Mouse (Mus musculus) heart, embryonic 10.5 days (tissue): Measurements from ENCODE around the gene Rab30. TPM values are rescaled to one million over a fixed set of nuclear protein-coding genes. Genes with fewer than 3 reads are reported as not detected.

Experiments
- DNase-seq: peaks from one replicate; pipeline ENCODE4 v3.0.0-alpha.2; 2017; ENCODE audit warnings: low spot score
- H3K27ac ChIP-seq: fragments of 300-500 bp; sonication (generic); 2 replicates; pipeline ENCODE4 v1.5.1; 2016; ENCODE audit warnings: mild to moderate bottlenecking
- H3K27me3 ChIP-seq: fragments of 300-500 bp; sonication (generic); 2 replicates; pipeline ENCODE4 v1.6.1; 2016; ENCODE audit warnings: mild to moderate bottlenecking; ENCODE audit not compliant: poor library complexity, insufficient read depth, severe bottlenecking
- H3K36me3 ChIP-seq: fragments of 300-500 bp; sonication (generic); 2 replicates; pipeline ENCODE4 v1.6.1; 2016; ENCODE audit warnings: mild to moderate bottlenecking, moderate library complexity
- H3K4me1 ChIP-seq: fragments of 300-500 bp; sonication (generic); 2 replicates; pipeline ENCODE4 v1.6.1; 2016; ENCODE audit warnings: mild to moderate bottlenecking
- H3K4me3 ChIP-seq: fragments of 300-500 bp; sonication (generic); 2 replicates; pipeline ENCODE4 v1.5.1; 2016; ENCODE audit warnings: mild to moderate bottlenecking, moderate library complexity
- H3K9me3 ChIP-seq: fragments of 300-500 bp; sonication (generic); 2 replicates; pipeline ENCODE4 v1.6.1; 2016; ENCODE audit warnings: mild to moderate bottlenecking, moderate library complexity
- WGBS: fragments of 180-500 bp; shearing (Covaris S2); methylation state at CpG from one replicate; pipeline ENCODE4 v1.1.7; 2016; 5-methylcytosine and 5-hydroxymethylcytosine counted together
- polyA plus RNA-seq: library from polyadenylated mRNA; unstranded; fragments of >200 nt; fragmentation: Nextera tagmentation; extraction: Ambion mirVana; gene quantifications from 2 replicates; pipeline ENCODE4 v1.2.1, GENCODE M21; 2016

The Rab30 gene
- polyA plus RNA-seq, 1 experiment from 2014 or later: 7.2 TPM

- Histone ChIP-seq H3K27me3 (no peaks in the 10 kb centered on the region), H3K4me3 (no peak overlapping the region), H3K36me3 (no peaks in the 10 kb centered on the region), H3K9me3 (no peaks in the 10 kb centered on the region), H3K27ac (no peak overlapping the region), H3K4me1 (no peaks in the 10 kb centered on the region)
- DNase-seq: no peak
- 84% methylated on average over 4 of the region's 4 CpGs for WGBS
These were observed 66.1 kb downstream of the Rab30 start for GRCm38 (mm10) chr7:92807482-92807881.

GRCm38 (mm10) chr7:92811667-92812279, 70.4 kb downstream of the Rab30 start:
- Histone ChIP-seq H3K27me3 (no peaks in the 10 kb centered on the region), H3K9me3 (no peaks in the 10 kb centered on the region), H3K27ac (no peak overlapping the region), H3K4me1 (no peaks in the 10 kb centered on the region), H3K36me3 (no peaks in the 10 kb centered on the region), H3K4me3 (no peak overlapping the region)
- WGBS: 79% methylated on average over 7 of the region's 7 CpGs
- no peak for DNase-seq

DNA sequence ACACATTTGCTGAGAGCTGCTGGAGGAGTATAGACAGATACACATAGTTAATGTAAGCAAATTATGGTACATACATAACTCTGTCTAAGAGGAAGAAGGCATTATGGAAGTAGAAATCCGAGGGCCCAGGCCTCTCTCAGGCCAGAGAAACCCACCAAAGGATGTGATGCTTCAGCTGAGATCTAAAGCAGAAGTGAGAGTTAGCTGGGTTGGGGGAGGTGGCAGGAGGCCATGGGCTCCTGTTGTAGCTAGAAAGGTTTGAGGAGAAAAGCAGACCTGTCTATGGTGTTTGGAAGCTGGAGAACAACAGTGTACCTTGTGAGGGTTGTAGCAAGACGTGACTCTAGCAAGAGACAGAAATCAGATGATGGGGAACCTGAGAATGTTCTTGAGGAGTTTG, 75.8 kb downstream of the Rab30 start:
- Histone ChIP-seq H3K27ac (no peak overlapping the region), H3K27me3 (no peaks in the 10 kb centered on the region), H3K9me3 (no peaks in the 10 kb centered on the region), H3K4me1 (no peaks in the 10 kb centered on the region), H3K36me3 (no peaks in the 10 kb centered on the region), H3K4me3 (no peak overlapping the region)
- no peak for DNase-seq
- WGBS: 69% methylated on average over 2 of the region's 2 CpGs

- Histone ChIP-seq H3K9me3 (no peaks in the 10 kb centered on the region), H3K27me3 (no peaks in the 10 kb centered on the region), H3K4me1 (no peaks in the 10 kb centered on the region), H3K4me3 (no peak overlapping the region), H3K36me3 (no peaks in the 10 kb centered on the region), H3K27ac (no peak overlapping the region)
- 52% methylated on average over 9 of the region's 9 CpGs for WGBS
- DNase-seq: no peak
These were observed 76.5 kb downstream of the Rab30 start for GRCm38 (mm10) chr7:92817886-92818285.

- no peak for DNase-seq
- Histone ChIP-seq H3K4me3 (no peak overlapping the region), H3K36me3 (no peaks in the 10 kb centered on the region), H3K4me1 (no peaks in the 10 kb centered on the region), H3K9me3 (no peaks in the 10 kb centered on the region), H3K27ac (no peak overlapping the region), H3K27me3 (no peaks in the 10 kb centered on the region)
- 85% methylated on average over 11 of the region's 11 CpGs for WGBS
These were observed 78.3 kb downstream of the Rab30 start for GRCm38 (mm10) chr7:92819656-92820055.

DNA sequence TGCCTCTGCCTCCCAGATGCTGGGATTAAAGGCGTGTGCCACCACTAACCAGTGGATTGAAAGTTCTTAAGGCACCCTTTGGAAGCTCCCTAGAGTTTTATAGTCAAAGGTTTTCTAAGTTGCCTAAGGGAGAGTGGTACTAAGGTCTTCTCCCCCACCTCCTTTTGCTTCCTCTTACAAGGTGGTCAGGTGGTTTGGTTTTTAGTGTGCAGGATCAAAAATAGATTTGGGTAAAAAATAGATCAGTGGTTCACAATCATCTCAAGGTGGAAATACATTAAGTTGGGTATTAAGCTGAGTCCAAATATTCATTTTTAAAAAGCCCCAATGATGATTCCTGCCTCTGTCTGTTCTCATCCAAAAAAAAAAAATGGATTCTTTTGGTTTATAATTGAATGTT, 79.0 kb downstream of the Rab30 start:
- no peaks in the 10 kb centered on the region for H3K4me1 ChIP-seq
- DNase-seq: no peak
- WGBS: 68% methylated on average over 1 of the region's 1 CpGs
- H3K9me3 ChIP-seq: no peaks in the 10 kb centered on the region
- H3K4me3 ChIP-seq: no peak overlapping the region
- H3K27ac ChIP-seq: no peak overlapping the region
- H3K27me3 ChIP-seq: no peaks in the 10 kb centered on the region
- H3K36me3 ChIP-seq: no peaks in the 10 kb centered on the region

DNA sequence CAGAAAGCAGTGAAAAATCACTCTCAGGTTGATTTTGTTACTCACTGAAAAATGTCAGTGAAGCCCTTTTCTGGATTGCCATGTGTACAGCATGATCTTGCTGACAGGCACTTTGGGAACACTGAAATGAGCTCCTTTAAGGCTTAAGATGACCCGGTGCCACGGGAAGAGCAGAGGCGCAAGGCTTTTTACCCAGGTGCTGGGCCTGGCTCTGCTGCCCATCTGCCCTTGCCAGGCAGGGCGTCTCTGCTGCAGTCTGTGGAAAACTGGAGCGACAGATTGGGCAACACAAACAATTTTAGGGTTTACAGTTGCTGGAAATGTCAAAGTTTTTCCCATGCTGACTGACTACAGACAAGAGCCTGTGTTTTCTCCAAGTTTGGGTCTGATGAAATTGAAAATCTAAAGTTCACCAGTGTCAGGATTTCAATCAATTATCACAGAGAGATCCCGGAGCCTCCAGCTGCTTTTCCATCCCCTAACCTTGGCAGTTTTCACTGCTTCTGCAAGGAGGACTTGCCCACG, 79.6 kb downstream of the Rab30 start:
- Histone ChIP-seq H3K27me3 (no peaks in the 10 kb centered on the region), H3K27ac (no peak overlapping the region), H3K36me3 (no peaks in the 10 kb centered on the region), H3K9me3 (no peaks in the 10 kb centered on the region), H3K4me3 (no peak overlapping the region), H3K4me1 (no peaks in the 10 kb centered on the region)
- DNase-seq: no peak
- WGBS: 81% methylated on average over 7 of the region's 7 CpGs

DNA sequence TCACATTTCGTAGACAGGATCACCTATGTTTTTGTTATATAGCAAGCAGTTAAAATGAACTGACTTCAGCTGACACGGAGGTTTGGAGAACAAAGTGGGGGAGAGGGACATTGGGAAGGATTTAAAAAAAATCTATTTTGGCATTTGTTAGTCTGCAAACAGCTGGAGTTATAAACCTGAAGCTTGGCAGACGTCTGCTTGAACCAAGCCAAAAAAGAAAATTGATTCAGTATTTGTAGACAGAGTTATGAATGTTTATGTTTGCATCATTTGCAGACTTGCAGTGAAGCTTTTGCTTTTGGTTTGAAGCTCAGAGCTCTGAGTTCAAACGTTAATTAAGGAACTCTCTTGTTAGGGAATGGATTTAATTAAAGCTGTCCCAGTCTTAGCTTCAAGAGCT, 80.5 kb downstream of the Rab30 start:
- Histone ChIP-seq H3K36me3 (no peaks in the 10 kb centered on the region), H3K27ac (no peak overlapping the region), H3K4me1 (no peaks in the 10 kb centered on the region), H3K4me3 (no peak overlapping the region), H3K27me3 (no peaks in the 10 kb centered on the region), H3K9me3 (no peaks in the 10 kb centered on the region)
- WGBS: 66% methylated on average over 4 of the region's 4 CpGs
- no peak for DNase-seq

DNA sequence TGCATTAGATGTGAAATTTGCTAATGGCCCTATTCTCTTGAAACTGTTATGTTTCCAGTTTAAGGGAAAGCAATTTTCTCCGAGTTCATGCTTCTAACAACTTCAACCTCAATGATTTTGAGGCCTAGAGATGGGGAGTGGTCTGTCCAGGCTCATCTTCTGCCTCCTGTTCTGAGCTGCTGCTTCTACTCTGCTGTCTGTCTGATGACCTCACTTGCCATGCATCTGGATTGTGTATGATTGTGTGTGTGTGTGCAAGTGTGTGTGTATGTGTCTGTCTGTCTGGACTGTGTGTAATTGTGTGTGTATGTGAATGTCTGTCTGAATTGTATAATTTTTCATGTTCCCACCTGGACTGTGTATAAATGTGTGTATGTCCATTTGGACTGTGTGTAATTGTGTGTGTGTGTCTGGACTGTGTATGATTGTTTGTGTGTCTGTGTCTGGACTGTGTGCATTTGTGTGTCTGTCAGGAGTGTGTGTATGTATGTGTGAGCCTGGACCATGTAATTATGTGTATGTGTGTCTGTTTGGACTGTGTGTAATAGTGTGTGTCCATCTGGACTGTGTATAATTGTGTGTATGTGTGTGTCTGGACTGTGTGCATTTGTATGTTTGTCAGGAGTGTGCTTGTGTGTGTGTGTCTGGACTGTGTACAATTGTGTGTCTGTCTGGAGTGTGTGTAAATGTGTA, 81.2 kb downstream of the Rab30 start:
- Histone ChIP-seq H3K4me3 (no peak overlapping the region), H3K27ac (no peak overlapping the region), H3K4me1 (no peaks in the 10 kb centered on the region), H3K36me3 (no peaks in the 10 kb centered on the region), H3K9me3 (no peaks in the 10 kb centered on the region), H3K27me3 (no peaks in the 10 kb centered on the region)
- WGBS: 47% methylated on average over 1 of the region's 1 CpGs
- no peak for DNase-seq

GRCm38 (mm10) chr7:92826248-92826647, 84.8 kb downstream of the Rab30 start:
- Histone ChIP-seq H3K36me3 (no peaks in the 10 kb centered on the region), H3K4me1 (no peaks in the 10 kb centered on the region), H3K27me3 (no peaks in the 10 kb centered on the region), H3K4me3 (no peak overlapping the region), H3K27ac (no peak overlapping the region), H3K9me3 (no peaks in the 10 kb centered on the region)
- no peak for DNase-seq
- 89% methylated on average over 3 of the region's 3 CpGs for WGBS

- WGBS: 52% methylated on average over 3 of the region's 3 CpGs
- H3K4me1 ChIP-seq: no peaks in the 10 kb centered on the region
- no peaks in the 10 kb centered on the region for H3K36me3 ChIP-seq
- no peak overlapping the region for H3K4me3 ChIP-seq
- DNase-seq: no peak
- H3K27me3 ChIP-seq: no peaks in the 10 kb centered on the region
- H3K27ac ChIP-seq: no peak overlapping the region
- no peaks in the 10 kb centered on the region for H3K9me3 ChIP-seq
These were observed 86.6 kb downstream of the Rab30 start for GRCm38 (mm10) chr7:92827981-92828380.

DNA sequence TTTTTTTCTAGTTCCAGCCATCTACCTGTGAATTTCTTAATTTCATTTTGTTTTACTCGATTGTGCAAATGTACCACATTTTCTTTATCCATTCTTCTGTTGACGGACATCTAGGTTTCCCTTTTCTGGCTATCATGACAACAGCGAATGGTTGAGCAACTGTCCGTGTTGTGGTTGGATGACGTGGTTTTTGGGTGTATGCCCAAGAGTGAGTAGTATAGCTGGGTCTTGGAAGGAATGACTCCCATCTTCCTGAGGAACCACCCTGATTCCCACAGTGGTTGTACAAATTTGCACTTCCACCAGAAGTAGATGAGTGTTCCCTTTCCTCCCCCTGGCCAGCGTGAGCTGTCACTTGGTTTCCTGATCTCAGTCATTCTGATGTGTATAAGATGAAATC, 91.0 kb downstream of the Rab30 start:
- H3K27ac ChIP-seq: no peak overlapping the region
- 83% methylated on average over 6 of the region's 6 CpGs for WGBS
- H3K4me3 ChIP-seq: no peak overlapping the region
- H3K27me3 ChIP-seq: no peaks in the 10 kb centered on the region
- H3K36me3 ChIP-seq: no peaks in the 10 kb centered on the region
- no peaks in the 10 kb centered on the region for H3K4me1 ChIP-seq
- H3K9me3 ChIP-seq: no peaks in the 10 kb centered on the region
- DNase-seq: no peak

DNA sequence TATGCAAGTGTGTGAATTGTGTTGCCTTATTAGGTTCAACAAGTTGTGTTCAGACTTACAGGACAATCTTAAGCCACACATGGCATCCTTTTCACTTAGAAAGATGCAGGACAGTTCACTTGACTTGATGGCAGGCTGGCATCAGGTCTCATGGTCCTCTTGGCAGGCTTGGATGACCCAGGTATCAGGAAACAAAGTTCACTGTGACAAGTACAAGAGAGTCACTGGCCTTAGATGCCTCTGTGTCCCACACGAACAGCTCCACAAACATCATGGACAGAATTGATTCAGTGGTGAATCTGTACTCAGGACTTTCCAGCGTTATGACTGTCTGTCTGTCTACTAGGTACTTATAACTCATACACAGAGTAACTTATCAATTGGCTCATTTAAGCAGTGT, 93.0 kb downstream of the Rab30 start:
- 77% methylated on average over 2 of the region's 2 CpGs for WGBS
- Histone ChIP-seq H3K4me3 (no peak overlapping the region), H3K36me3 (no peaks in the 10 kb centered on the region), H3K4me1 (no peaks in the 10 kb centered on the region), H3K9me3 (no peaks in the 10 kb centered on the region), H3K27ac (no peak overlapping the region), H3K27me3 (no peaks in the 10 kb centered on the region)
- DNase-seq: no peak

GRCm38 (mm10) chr7:92836447-92836846, 95.0 kb downstream of the Rab30 start:
- no peak overlapping the region for H3K4me3 ChIP-seq

More at GRCm38 (mm10) chr7:92836447-92836846, 95.0 kb downstream of the Rab30 start:
- no peaks in the 10 kb centered on the region for H3K4me1 ChIP-seq
- no peaks in the 10 kb centered on the region for H3K27me3 ChIP-seq
- DNase-seq: no peak
- H3K36me3 ChIP-seq: no peaks in the 10 kb centered on the region
- H3K27ac ChIP-seq: no peak overlapping the region
- no peaks in the 10 kb centered on the region for H3K9me3 ChIP-seq
- WGBS: 72% methylated on average over 3 of the region's 3 CpGs
